Mouse (Mus musculus): Measurements from ENCODE around the gene Epha4. TPM values are rescaled to one million over a fixed set of nuclear protein-coding genes. Genes with fewer than 3 reads are reported as not detected.

The Epha4 gene
- total RNA-seq, 2 experiments from 2014 or later = 1.4 to 3.0 TPM

- no peak for DNase-seq
Observed at GRCm38 (mm10) chr1:77339701-77340100, 175.2 kb downstream of the Epha4 start.

GRCm38 (mm10) chr1:77338346-77338745, 176.5 kb downstream of the Epha4 start:
- Histone ChIP-seq H3K27ac (no peak overlapping the region), H3K4me3 (no peak overlapping the region)
- no peak for DNase-seq
- no peak for TF ChIP-seq CTCF (IDR thresholded peaks at IDR 0.05)
- intact Hi-C loops (cut with DNase I) = no loop called here

More at GRCm38 (mm10) chr1:77339701-77340100, 175.2 kb downstream of the Epha4 start:
- intact Hi-C loops (cut with DNase I) = no loop called here
- Histone ChIP-seq H3K27ac (no peak overlapping the region), H3K4me3 (no peak overlapping the region)
- TF ChIP-seq CTCF (IDR thresholded peaks at IDR 0.05) = no peak

- H3K27ac ChIP-seq = no peak overlapping the region
- no peak for TF ChIP-seq CTCF (IDR thresholded peaks at IDR 0.05)
- no peak overlapping the region for H3K4me3 ChIP-seq
- intact Hi-C loops (cut with DNase I) = no loop called here
- no peak for DNase-seq
Observed at GRCm38 (mm10) chr1:77336937-77337336, 178.0 kb downstream of the Epha4 start.

- Histone ChIP-seq H3K4me3 (no peak overlapping the region), H3K27ac (no peak overlapping the region)
- intact Hi-C loops (cut with DNase I) = no loop called here
- no peak for TF ChIP-seq CTCF (IDR thresholded peaks at IDR 0.05)
- no peak for DNase-seq
Observed at GRCm38 (mm10) chr1:77318597-77319127, 196.2 kb downstream of the Epha4 start.

Small RNA genes lying within 50 kb of the gene (microRNA-seq; reads per million reads assigned to microRNA genes)
- not detected for gene Mir6352
